Mouse (Mus musculus): ENCODE measurements around the gene Uqcc1.

- TF ChIP-seq POLR2A (IDR thresholded peaks at IDR 0.05; ENCODE audit: low read depth, low read length) (no peak), RAD21 (IDR thresholded peaks at IDR 0.05; ENCODE audit: low read depth, low read length) (no peak), CHD1 (IDR thresholded peaks at IDR 0.05; ENCODE audit: low read depth, low read length) (no peak), KAT2A (IDR thresholded peaks at IDR 0.05; ENCODE audit: insufficient replicate concordance, low read length) (no peak), EP300 (IDR thresholded peaks at IDR 0.05; ENCODE audit: low read length) (no peak), CTCF (conservative IDR thresholded peaks at IDR 0.05 in 1 of 2, IDR thresholded peaks at IDR 0.05 in 1 of 2; ENCODE audit: low read depth in 2 of 2, low read length in 2 of 2) (no peak), MAFK (IDR thresholded peaks at IDR 0.05; ENCODE audit: insufficient replicate concordance, low read length) (no peak), ZNF384 (IDR thresholded peaks at IDR 0.05; ENCODE audit: low read depth, low read length) (no peak), TBP (conservative IDR thresholded peaks at IDR 0.05; ENCODE audit: low read depth, low read length) (no peak)
These were observed 13.4 kb upstream of the Uqcc1 start for GRCm38 (mm10) chr2:155943463-155943862.

All from CH12.LX (cell line).